13 mouse cellular contexts compared by ENCODE assay signal in the genomic region with DNA sequence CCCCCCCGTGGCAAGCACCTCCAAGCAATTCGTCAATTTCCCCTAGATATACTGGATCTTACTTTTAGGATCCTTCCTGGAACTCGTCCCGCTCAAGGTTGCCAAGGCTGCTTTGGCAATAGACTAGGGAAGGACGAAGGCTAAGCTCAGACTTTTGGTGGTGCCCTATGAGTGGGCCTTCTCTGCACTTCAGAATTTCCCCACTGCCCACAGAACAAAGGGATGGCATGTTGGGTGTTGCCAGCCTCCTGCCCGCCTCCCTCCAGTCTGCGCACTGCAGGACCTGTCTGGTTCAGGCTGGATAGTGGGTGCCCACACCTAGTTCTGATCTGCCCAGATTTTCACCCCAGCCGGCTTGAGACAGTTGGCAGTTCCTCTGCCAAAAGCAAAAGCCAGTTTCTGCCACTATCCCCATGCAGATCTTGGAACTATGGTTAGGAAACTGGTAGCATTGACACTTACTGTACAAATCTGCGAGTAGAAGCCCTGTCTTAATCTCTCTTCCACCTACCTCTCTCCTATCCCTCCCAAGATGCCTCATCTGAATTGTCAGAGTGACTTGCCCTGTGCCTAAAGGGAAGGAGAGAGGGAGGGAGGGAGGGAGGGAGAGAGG. TPM values are rescaled to one million over a fixed set of nuclear protein-coding genes. Genes with fewer than 3 reads are reported as not detected.
DNase-seq lines count a peak whose midpoint lies in the region; ATAC-seq and TF ChIP-seq lines count a peak whose summit lies in the region.
"Had no signal": no experiment of that assay in that cellular context is flagged by ENCODE, and none has a peak within 500 bp of the region (broad histone marks: within the 10 kb centered on the region; RNA-seq: fewer than 3 reads in every experiment).

No protein-coding gene starts in this region.

- intact Hi-C loops in gastrocnemius, adult 2 months (cut with DNase I): no loop called here

- no peak for ATAC-seq in forebrain, postnatal 0 days
- ATAC-seq in forebrain, embryonic 15.5 days (replicated peaks): no peak
- ATAC-seq in hindbrain, embryonic 14.5 days (ENCODE audit: low FRiP score): no peak
- ATAC-seq: CD4-positive, CD25-positive, alpha-beta regulatory T cell, adult 4 months had no signal

- H3K4me2 ChIP-seq in forebrain, postnatal 0 days (ENCODE audit: low read depth): peak overlapping the region; percentile 60; the same call in 1 of the 2 replicates
- H3K4me2 ChIP-seq in forebrain, embryonic 15.5 days (replicated peaks): no peak overlapping the region
- peak overlapping the region; percentile 66; the same call in 1 of the 2 replicates for H3K4me2 ChIP-seq in hindbrain, embryonic 14.5 days (replicated peaks)

- no peak overlapping the region for H3K4me3 ChIP-seq in forebrain, postnatal 0 days (ENCODE audit: low read depth, low read length)
- H3K4me3 ChIP-seq in forebrain, embryonic 15.5 days: no peak overlapping the region
- H3K4me3 ChIP-seq in embryonic facial prominence, embryonic 10.5 days: no peak overlapping the region
- no peak overlapping the region for H3K4me3 ChIP-seq in hindbrain, embryonic 14.5 days (replicated peaks; ENCODE audit: low read length)
- H3K4me3 ChIP-seq in gastrocnemius, adult 2 months: no peak overlapping the region
- H3K4me3 ChIP-seq: megakaryocyte, embryonic 14.5 days had no signal

- peaks cover 53% of the 10 kb centered on the region for H3K27me3 ChIP-seq in forebrain, postnatal 0 days (ENCODE audit: insufficient read depth, low read length)
- peaks cover 62% of the 10 kb centered on the region for H3K27me3 ChIP-seq in forebrain, embryonic 15.5 days
- H3K27me3 ChIP-seq in embryonic facial prominence, embryonic 10.5 days (replicated peaks; ENCODE audit: low read depth, poor library complexity, severe bottlenecking): peaks cover 71% of the 10 kb centered on the region
- peaks cover 70% of the 10 kb centered on the region for H3K27me3 ChIP-seq in hindbrain, embryonic 14.5 days (ENCODE audit: control insufficient read depth, insufficient read depth, low read length)

- peaks cover 20% of the 10 kb centered on the region; the same call in 1 of the 2 replicates for H3K4me1 ChIP-seq in forebrain, postnatal 0 days (ENCODE audit: insufficient read depth)
- peaks cover 48% of the 10 kb centered on the region for H3K4me1 ChIP-seq in forebrain, embryonic 15.5 days
- H3K4me1 ChIP-seq in embryonic facial prominence, embryonic 10.5 days: peaks cover 60% of the 10 kb centered on the region
- H3K4me1 ChIP-seq in hindbrain, embryonic 14.5 days (replicated peaks; ENCODE audit: control insufficient read depth, insufficient read depth, low read length): peaks cover 32% of the 10 kb centered on the region

- no peak for TF ChIP-seq CTCF in forebrain, postnatal 0 days (IDR thresholded peaks at IDR 0.05; ENCODE audit: low read depth)
- no peak for TF ChIP-seq CTCF in gastrocnemius, adult 2 months (IDR thresholded peaks at IDR 0.05)

- H3K9me3 ChIP-seq in forebrain, postnatal 0 days (ENCODE audit: low read length): no peaks in the 10 kb centered on the region
- H3K9me3 ChIP-seq in forebrain, embryonic 15.5 days: no peaks in the 10 kb centered on the region
- H3K9me3 ChIP-seq in embryonic facial prominence, embryonic 10.5 days: no peaks in the 10 kb centered on the region
- H3K9me3 ChIP-seq in hindbrain, embryonic 14.5 days (ENCODE audit: control insufficient read depth, low read length): no peaks in the 10 kb centered on the region
- H3K9me3 ChIP-seq: limb, embryonic 15.5 days had no signal

- H3K36me3 ChIP-seq in forebrain, postnatal 0 days (ENCODE audit: insufficient read depth): no peaks in the 10 kb centered on the region
- no peaks in the 10 kb centered on the region for H3K36me3 ChIP-seq in forebrain, embryonic 15.5 days
- no peaks in the 10 kb centered on the region for H3K36me3 ChIP-seq in embryonic facial prominence, embryonic 10.5 days (replicated peaks)
- H3K36me3 ChIP-seq in hindbrain, embryonic 14.5 days (replicated peaks; ENCODE audit: control insufficient read depth, insufficient read depth): no peaks in the 10 kb centered on the region
- H3K36me3 ChIP-seq: limb, embryonic 15.5 days had no signal

- WGBS in forebrain, postnatal 0 days: 38% methylated on average over 9 of the region's 9 CpGs
- WGBS in forebrain, embryonic 15.5 days: 27% methylated on average over 8 of the region's 9 CpGs
- WGBS in embryonic facial prominence, embryonic 10.5 days: 16% methylated on average over 9 of the region's 9 CpGs
- 23% methylated on average over 8 of the region's 9 CpGs for WGBS in hindbrain, embryonic 14.5 days

- DNase-seq in forebrain, postnatal 0 days: no peak
- DNase-seq in embryonic facial prominence, embryonic 10.5 days (ENCODE audit: low spot score): peak; percentile 22
- no peak for DNase-seq in hindbrain, embryonic 14.5 days (ENCODE audit: low spot score)
- peak; percentile 26 to 34 for DNase-seq in kidney, postnatal 4 days
- no peak for DNase-seq in ovary, postnatal 14 days (ENCODE audit: low spot score)
- DNase-seq in gastrocnemius, adult 2 months: no peak
- no peak for DNase-seq in spleen, postnatal 14 days (ENCODE audit: low spot score in 2 of 2)
- DNase-seq: cerebellum, adult 11 months; thymus, adult 2 months had no signal

- H3K9ac ChIP-seq in forebrain, postnatal 0 days: no peak overlapping the region
- no peak overlapping the region for H3K9ac ChIP-seq in forebrain, embryonic 15.5 days (replicated peaks)
- H3K9ac ChIP-seq in hindbrain, embryonic 14.5 days: no peak overlapping the region
- H3K9ac ChIP-seq: limb, embryonic 15.5 days had no signal

- no peak overlapping the region for H3K27ac ChIP-seq in forebrain, postnatal 0 days (ENCODE audit: low read depth, low read length)
- H3K27ac ChIP-seq in forebrain, embryonic 15.5 days (replicated peaks): no peak overlapping the region
- H3K27ac ChIP-seq in embryonic facial prominence, embryonic 10.5 days (replicated peaks): no peak overlapping the region
- no peak overlapping the region for H3K27ac ChIP-seq in hindbrain, embryonic 14.5 days
- H3K27ac ChIP-seq in gastrocnemius, adult 2 months: no peak overlapping the region
- H3K27ac ChIP-seq: limb, embryonic 15.5 days had no signal

RNA-seq across cellular contexts. Expression of a gene that starts 1.9 kb away (rescaled TPM):
- total RNA-seq in forebrain, postnatal 0 days (2014; rRNA removed): 11.8 and 11.9 TPM in 2 replicates
- polyA plus RNA-seq in forebrain, postnatal 0 days (2015; fragmentation: Nextera tagmentation; extraction: Ambion mirVana): 6.1 and 9.2 TPM in 2 replicates
- 8.6 and 9.9 TPM in 2 replicates for polyA plus RNA-seq in forebrain, embryonic 15.5 days (2015; fragmentation: Nextera tagmentation; extraction: Ambion mirVana)
- 1.1 and 2.5 TPM in 2 replicates for polyA plus RNA-seq in embryonic facial prominence, embryonic 10.5 days (2016; fragmentation: Nextera tagmentation; extraction: Ambion mirVana)
- 46.8 and 54.2 TPM in 2 replicates for polyA plus RNA-seq in hindbrain, embryonic 14.5 days (2014; fragmentation: Nextera tagmentation; extraction: Ambion mirVana)
- total RNA-seq in gastrocnemius, adult 2 months (2021): 10 to 100 TPM; 21.1 to 39.1 TPM
- polyA plus RNA-seq: CD4-positive, CD25-positive, alpha-beta regulatory T cell, adult 4 months had no signal

Comparison
In these comparisons a context has a peak if more than half of its experiments do, and no peak if none do; other contexts are left out.
1. DNase-seq: peak in embryonic facial prominence, embryonic 10.5 days (single experiment) and kidney, postnatal 4 days (2 of 2); none in forebrain, postnatal 0 days (single experiment), hindbrain, embryonic 14.5 days (single experiment), ovary, postnatal 14 days (single experiment), gastrocnemius, adult 2 months (single experiment) and spleen, postnatal 14 days (0 of 2).